Mouse (Mus musculus) limb, embryonic 10.5 days (tissue): ENCODE measurements at regions not wholly inside any gene's neighbourhood (a gene's known extent, or its start where the extent isn't known, plus 50 kb on each side); places are given as distances from the start of the nearest gene placed in this dataset.

Source experiments
- DNase-seq: peaks from one replicate; pipeline ENCODE4 v3.0.0-alpha.2; 2017; ENCODE audit warnings: low spot score
- H3K27ac ChIP-seq: fragments of 300-500 bp; sonication (generic); 2 replicates; pipeline ENCODE4 v1.5.1; 2016; ENCODE audit warnings: mild to moderate bottlenecking
- H3K27me3 ChIP-seq: fragments of 300-500 bp; sonication (generic); 2 replicates; pipeline ENCODE4 v1.6.1; 2016; ENCODE audit warnings: low read depth, mild to moderate bottlenecking; ENCODE audit not compliant: poor library complexity, severe bottlenecking
- H3K36me3 ChIP-seq: fragments of 300-500 bp; sonication (generic); 2 replicates; pipeline ENCODE4 v1.6.1; 2016; ENCODE audit warnings: mild to moderate bottlenecking, moderate library complexity
- H3K4me1 ChIP-seq: fragments of 300-500 bp; sonication (generic); 2 replicates; pipeline ENCODE4 v1.6.1; 2016
- H3K4me3 ChIP-seq: fragments of 300-500 bp; sonication (generic); 2 replicates; pipeline ENCODE4 v1.5.1; 2016; ENCODE audit warnings: mild to moderate bottlenecking, moderate library complexity
- H3K9me3 ChIP-seq: fragments of 300-500 bp; sonication (generic); replicated peaks from 2 replicates; pipeline ENCODE4 v1.6.1; 2016; ENCODE audit warnings: mild to moderate bottlenecking
- WGBS: fragments of 180-500 bp; shearing (Covaris S2); methylation state at CpG from one replicate; pipeline ENCODE4 v1.1.7; 2016; 5-methylcytosine and 5-hydroxymethylcytosine counted together

GRCm38 (mm10) chr6:94389716-94390115, 106.0 kb upstream of the Magi1 start:
- no peak for DNase-seq
- H3K36me3 ChIP-seq = no peaks in the 10 kb centered on the region
- 79% methylated on average over 9 of the region's 9 CpGs for WGBS
- no peak overlapping the region for H3K4me3 ChIP-seq
- H3K27me3 ChIP-seq = no peaks in the 10 kb centered on the region
- peaks cover 4% of the 10 kb centered on the region; the same call in 1 of the 2 replicates for H3K4me1 ChIP-seq
- H3K27ac ChIP-seq = no peak overlapping the region
- H3K9me3 ChIP-seq = no peaks in the 10 kb centered on the region

GRCm38 (mm10) chr6:94387648-94388047, 103.9 kb upstream of the Magi1 start:
- WGBS = 73% methylated on average over 2 of the region's 2 CpGs
- Histone ChIP-seq H3K36me3 (no peaks in the 10 kb centered on the region), H3K27ac (no peak overlapping the region), H3K27me3 (no peaks in the 10 kb centered on the region), H3K9me3 (no peaks in the 10 kb centered on the region), H3K4me3 (no peak overlapping the region), H3K4me1 (peaks cover 4% of the 10 kb centered on the region; the same call in 1 of the 2 replicates)
- DNase-seq = no peak

GRCm38 (mm10) chr6:94385531-94385930, 101.8 kb upstream of the Magi1 start:
- 88% methylated on average over 2 of the region's 2 CpGs for WGBS
- Histone ChIP-seq H3K27me3 (no peaks in the 10 kb centered on the region), H3K36me3 (no peaks in the 10 kb centered on the region), H3K4me3 (no peak overlapping the region), H3K4me1 (peaks cover 4% of the 10 kb centered on the region; the same call in 1 of the 2 replicates), H3K9me3 (no peaks in the 10 kb centered on the region), H3K27ac (no peak overlapping the region)
- no peak for DNase-seq

- Histone ChIP-seq H3K4me3 (no peak overlapping the region), H3K36me3 (no peaks in the 10 kb centered on the region), H3K4me1 (no peaks in the 10 kb centered on the region), H3K9me3 (0 out of 2 replicates have a peak, but pooled peaks cover 2% of the 10 kb centered on the region), H3K27ac (no peak overlapping the region), H3K27me3 (no peaks in the 10 kb centered on the region)
- no peak for DNase-seq
- 91% methylated on average over 2 of the region's 2 CpGs for WGBS
These were observed 86.3 kb upstream of the Magi1 start for GRCm38 (mm10) chr6:94369991-94370390.

- Histone ChIP-seq H3K36me3 (no peaks in the 10 kb centered on the region), H3K9me3 (no peaks in the 10 kb centered on the region), H3K4me3 (no peak overlapping the region), H3K27me3 (no peaks in the 10 kb centered on the region), H3K27ac (no peak overlapping the region), H3K4me1 (peaks cover 8% of the 10 kb centered on the region)
- no peak for DNase-seq
- 87% methylated on average over 6 of the region's 6 CpGs for WGBS
These were observed 80.2 kb upstream of the Magi1 start for GRCm38 (mm10) chr6:94363951-94364350.

- Histone ChIP-seq H3K4me3 (no peak overlapping the region), H3K36me3 (no peaks in the 10 kb centered on the region), H3K27me3 (no peaks in the 10 kb centered on the region), H3K27ac (no peak overlapping the region), H3K9me3 (no peaks in the 10 kb centered on the region), H3K4me1 (peaks cover 21% of the 10 kb centered on the region)
- no peak for DNase-seq
These were observed 78.9 kb upstream of the Magi1 start for GRCm38 (mm10) chr6:94362626-94363025.

- 0 out of 2 replicates have a peak overlapping the region, but pooled peaks have one; percentile 37 for H3K27ac ChIP-seq
- H3K36me3 ChIP-seq = no peaks in the 10 kb centered on the region
- H3K4me1 ChIP-seq = peaks cover 51% of the 10 kb centered on the region
- H3K9me3 ChIP-seq = no peaks in the 10 kb centered on the region
- H3K27me3 ChIP-seq = no peaks in the 10 kb centered on the region
- WGBS = 77% methylated on average over 4 of the region's 4 CpGs
- no peak overlapping the region for H3K4me3 ChIP-seq
- no peak for DNase-seq
These were observed 73.9 kb upstream of the Magi1 start for GRCm38 (mm10) chr6:94357568-94357967.

GRCm38 (mm10) chr6:94354451-94355095, 70.9 kb upstream of the Magi1 start:
- peaks cover 47% of the 10 kb centered on the region for H3K4me1 ChIP-seq
- no peaks in the 10 kb centered on the region for H3K9me3 ChIP-seq
- H3K27ac ChIP-seq = peak overlapping the region; percentile 16; the same call in 1 of the 2 replicates
- no peaks in the 10 kb centered on the region for H3K36me3 ChIP-seq
- H3K27me3 ChIP-seq = no peaks in the 10 kb centered on the region
- 46% methylated on average over 8 of the region's 8 CpGs for WGBS
- DNase-seq = no peak
- no peak overlapping the region for H3K4me3 ChIP-seq

GRCm38 (mm10) chr6:94344296-94344695, 60.6 kb upstream of the Magi1 start:
- DNase-seq = no peak
- 82% methylated on average over 2 of the region's 2 CpGs for WGBS
- Histone ChIP-seq H3K27me3 (no peaks in the 10 kb centered on the region), H3K36me3 (no peaks in the 10 kb centered on the region), H3K9me3 (no peaks in the 10 kb centered on the region), H3K4me1 (peaks cover 14% of the 10 kb centered on the region), H3K4me3 (no peak overlapping the region), H3K27ac (no peak overlapping the region; the same call in 1 of the 2 replicates)

GRCm38 (mm10) chr6:94340546-94340945, 56.8 kb upstream of the Magi1 start:
- Histone ChIP-seq H3K36me3 (no peaks in the 10 kb centered on the region), H3K4me3 (no peak overlapping the region), H3K9me3 (no peaks in the 10 kb centered on the region), H3K27me3 (no peaks in the 10 kb centered on the region), H3K27ac (no peak overlapping the region), H3K4me1 (peaks cover 29% of the 10 kb centered on the region)
- WGBS = 58% methylated on average over 2 of the region's 2 CpGs
- DNase-seq = no peak

- peak; percentile 76 for DNase-seq
- H3K9me3 ChIP-seq = no peaks in the 10 kb centered on the region
- H3K27me3 ChIP-seq = no peaks in the 10 kb centered on the region
- no peaks in the 10 kb centered on the region for H3K36me3 ChIP-seq
- H3K4me1 ChIP-seq = peaks cover 40% of the 10 kb centered on the region
- no peak overlapping the region; the same call in 1 of the 2 replicates for H3K4me3 ChIP-seq
- WGBS = 7% methylated on average over 6 of the region's 6 CpGs
- peak overlapping the region; percentile 76 for H3K27ac ChIP-seq
These were observed 52.5 kb upstream of the Magi1 start for GRCm38 (mm10) chr6:94336168-94336567.
